Mouse (Mus musculus): ENCODE measurements around the gene Hand2. TPM values are rescaled to one million over a fixed set of nuclear protein-coding genes. Genes with fewer than 3 reads are reported as not detected.

Hand2 gene
- 5.6 TPM for polyA plus RNA-seq (2014; fragmentation: Illumina TruSeq; extraction: RNeasy Lipid Tissue Mini Kit (QIAGEN cat#74804); ENCODE audit: low read depth, low replicate concordance)

GRCm38 (mm10) chr8:57320851-57321743 is at the start of gene Hand2:
TSS of gene Hand2 (plus strand) at chr8:57320983.

Other genes with a start within 250 kb of the Hand2 start
- not detected for gene Scrg1, start 134.9 kb downstream of the Hand2 start, polyA plus RNA-seq (2014; fragmentation: Illumina TruSeq; extraction: RNeasy Lipid Tissue Mini Kit (QIAGEN cat#74804); ENCODE audit: low read depth, low replicate concordance)
- gene Sap30, start 166.9 kb downstream of the Hand2 start, polyA plus RNA-seq (2014; fragmentation: Illumina TruSeq; extraction: RNeasy Lipid Tissue Mini Kit (QIAGEN cat#74804); ENCODE audit: low read depth, low replicate concordance), result 18.2 TPM
- gene Hmgb2, start 190.9 kb downstream of the Hand2 start, polyA plus RNA-seq (2014; fragmentation: Illumina TruSeq; extraction: RNeasy Lipid Tissue Mini Kit (QIAGEN cat#74804); ENCODE audit: low read depth, low replicate concordance), result 87.3 TPM